Mouse (Mus musculus): ENCODE measurements around the gene Dock9. TPM values are rescaled to one million over a fixed set of nuclear protein-coding genes. Genes with fewer than 3 reads are reported as not detected.

The Dock9 gene
- polyA plus RNA-seq, 1 experiment from 2014 or later: 14.3 TPM

DNA sequence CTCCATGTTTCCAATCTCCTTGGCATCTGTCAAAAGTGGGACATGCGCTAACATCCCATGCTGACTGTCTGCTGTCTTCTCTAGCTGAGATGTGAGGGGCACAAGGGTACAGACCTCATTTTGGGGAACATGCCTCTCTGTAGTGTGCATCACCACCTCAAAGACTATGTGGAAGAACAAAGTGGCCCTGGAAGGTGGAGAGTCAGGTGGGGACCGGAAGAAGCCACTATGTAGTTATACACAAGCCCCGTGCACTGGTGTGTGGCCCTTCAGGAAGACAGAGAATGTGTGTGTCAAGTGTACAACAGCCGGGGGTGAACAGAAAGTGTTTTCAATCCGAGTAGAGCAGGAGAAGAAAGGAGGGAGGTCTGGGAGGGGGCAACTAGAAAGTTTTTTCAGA, 245.1 kb downstream of the Dock9 start:
- ATAC-seq (ENCODE audit: low FRiP score, low TSS enrichment): no peak
- Histone ChIP-seq H3K4me3 (ENCODE audit: low read length) (no peak overlapping the region), H3K27ac (ENCODE audit: low read depth, low read length) (no peak overlapping the region), H3K4me1 (ENCODE audit: control insufficient read depth, insufficient read depth, low read length) (no peaks in the 10 kb centered on the region), H3K27me3 (ENCODE audit: control insufficient read depth, insufficient read depth, low read length) (no peaks in the 10 kb centered on the region), H3K36me3 (ENCODE audit: control insufficient read depth, insufficient read depth, low read length) (peaks cover 15% of the 10 kb centered on the region; the same call in 1 of the 2 replicates), H3K9ac (ENCODE audit: low read depth, low read length) (no peak overlapping the region), H3K4me2 (replicated peaks; ENCODE audit: low read depth, low read length) (no peak overlapping the region), H3K9me3 (ENCODE audit: control insufficient read depth, low read length) (no peaks in the 10 kb centered on the region)
- WGBS: 82% methylated on average over 5 of the region's 5 CpGs

DNA sequence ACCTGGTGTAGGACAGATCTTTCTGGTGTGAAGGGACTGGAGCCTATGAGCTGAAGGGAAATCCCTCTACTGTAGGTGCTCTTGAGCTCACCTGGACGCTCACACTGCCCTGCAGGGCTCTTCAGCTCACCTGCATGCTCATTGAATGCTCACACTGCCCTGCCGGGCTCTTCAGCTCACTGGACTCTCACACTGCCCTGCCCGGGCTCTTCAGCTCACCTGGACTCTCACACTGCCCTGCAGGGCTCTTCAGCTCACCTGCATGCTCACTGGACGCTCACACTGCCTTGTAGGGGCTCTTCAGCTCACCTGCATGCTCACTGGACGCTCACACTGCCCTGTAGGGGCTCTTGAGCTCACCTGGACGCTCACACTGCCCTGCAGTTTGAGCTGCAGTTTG, 247.8 kb downstream of the Dock9 start:
- H3K27ac ChIP-seq (ENCODE audit: low read depth, low read length): no peak overlapping the region
- H3K9me3 ChIP-seq (ENCODE audit: control insufficient read depth, low read length): no peaks in the 10 kb centered on the region
- 82% methylated on average over 6 of the region's 6 CpGs for WGBS
- ATAC-seq (ENCODE audit: low FRiP score, low TSS enrichment): no peak
- H3K4me3 ChIP-seq (ENCODE audit: low read length): no peak overlapping the region
- no peaks in the 10 kb centered on the region for H3K27me3 ChIP-seq (ENCODE audit: control insufficient read depth, insufficient read depth, low read length)
- peaks cover 13% of the 10 kb centered on the region; the same call in 1 of the 2 replicates for H3K36me3 ChIP-seq (ENCODE audit: control insufficient read depth, insufficient read depth, low read length)
- no peak overlapping the region for H3K9ac ChIP-seq (ENCODE audit: low read depth, low read length)
- no peaks in the 10 kb centered on the region for H3K4me1 ChIP-seq (ENCODE audit: control insufficient read depth, insufficient read depth, low read length)
- no peak overlapping the region for H3K4me2 ChIP-seq (replicated peaks; ENCODE audit: low read depth, low read length)

GRCm38 (mm10) chr14:121547745-121548144, 249.9 kb downstream of the Dock9 start:
- Histone ChIP-seq H3K4me2 (replicated peaks; ENCODE audit: low read depth, low read length) (no peak overlapping the region), H3K27me3 (ENCODE audit: control insufficient read depth, insufficient read depth, low read length) (no peaks in the 10 kb centered on the region), H3K36me3 (ENCODE audit: control insufficient read depth, insufficient read depth, low read length) (peaks cover 10% of the 10 kb centered on the region; the same call in 1 of the 2 replicates), H3K9ac (ENCODE audit: low read depth, low read length) (no peak overlapping the region), H3K4me3 (ENCODE audit: low read length) (no peak overlapping the region), H3K4me1 (ENCODE audit: control insufficient read depth, insufficient read depth, low read length) (no peaks in the 10 kb centered on the region), H3K9me3 (ENCODE audit: control insufficient read depth, low read length) (no peaks in the 10 kb centered on the region), H3K27ac (ENCODE audit: low read depth, low read length) (no peak overlapping the region)
- no peak for ATAC-seq (ENCODE audit: low FRiP score, low TSS enrichment)
- WGBS: 57% methylated on average over 7 of the region's 7 CpGs

DNA sequence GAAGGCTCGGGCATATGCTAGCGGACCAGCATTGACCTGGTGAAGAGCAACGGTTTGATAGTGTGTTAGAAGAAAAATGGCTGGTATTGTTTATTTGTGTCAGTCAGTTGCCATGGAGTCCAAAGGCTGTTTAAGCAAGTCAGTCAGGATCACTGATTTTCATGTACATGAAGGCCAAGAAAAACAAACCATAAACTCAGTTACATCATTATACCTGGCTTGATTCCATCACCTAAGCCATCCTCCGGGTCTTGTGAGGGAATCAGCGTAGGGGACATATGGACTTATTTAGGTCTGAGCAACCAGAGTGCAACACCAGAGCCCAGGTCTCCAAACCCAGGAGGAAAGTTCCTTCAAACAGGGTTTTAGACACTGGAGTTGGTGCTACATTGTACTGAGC, 251.0 kb downstream of the Dock9 start:
- H3K4me2 ChIP-seq (replicated peaks; ENCODE audit: low read depth, low read length): no peak overlapping the region
- no peaks in the 10 kb centered on the region for H3K9me3 ChIP-seq (ENCODE audit: control insufficient read depth, low read length)
- no peak overlapping the region for H3K27ac ChIP-seq (ENCODE audit: low read depth, low read length)
- ATAC-seq (ENCODE audit: low FRiP score, low TSS enrichment): no peak
- H3K27me3 ChIP-seq (ENCODE audit: control insufficient read depth, insufficient read depth, low read length): no peaks in the 10 kb centered on the region
- no peaks in the 10 kb centered on the region for H3K4me1 ChIP-seq (ENCODE audit: control insufficient read depth, insufficient read depth, low read length)
- peaks cover 10% of the 10 kb centered on the region; the same call in 1 of the 2 replicates for H3K36me3 ChIP-seq (ENCODE audit: control insufficient read depth, insufficient read depth, low read length)
- H3K4me3 ChIP-seq (ENCODE audit: low read length): no peak overlapping the region
- WGBS: 79% methylated on average over 5 of the region's 5 CpGs
- no peak overlapping the region for H3K9ac ChIP-seq (ENCODE audit: low read depth, low read length)

DNA sequence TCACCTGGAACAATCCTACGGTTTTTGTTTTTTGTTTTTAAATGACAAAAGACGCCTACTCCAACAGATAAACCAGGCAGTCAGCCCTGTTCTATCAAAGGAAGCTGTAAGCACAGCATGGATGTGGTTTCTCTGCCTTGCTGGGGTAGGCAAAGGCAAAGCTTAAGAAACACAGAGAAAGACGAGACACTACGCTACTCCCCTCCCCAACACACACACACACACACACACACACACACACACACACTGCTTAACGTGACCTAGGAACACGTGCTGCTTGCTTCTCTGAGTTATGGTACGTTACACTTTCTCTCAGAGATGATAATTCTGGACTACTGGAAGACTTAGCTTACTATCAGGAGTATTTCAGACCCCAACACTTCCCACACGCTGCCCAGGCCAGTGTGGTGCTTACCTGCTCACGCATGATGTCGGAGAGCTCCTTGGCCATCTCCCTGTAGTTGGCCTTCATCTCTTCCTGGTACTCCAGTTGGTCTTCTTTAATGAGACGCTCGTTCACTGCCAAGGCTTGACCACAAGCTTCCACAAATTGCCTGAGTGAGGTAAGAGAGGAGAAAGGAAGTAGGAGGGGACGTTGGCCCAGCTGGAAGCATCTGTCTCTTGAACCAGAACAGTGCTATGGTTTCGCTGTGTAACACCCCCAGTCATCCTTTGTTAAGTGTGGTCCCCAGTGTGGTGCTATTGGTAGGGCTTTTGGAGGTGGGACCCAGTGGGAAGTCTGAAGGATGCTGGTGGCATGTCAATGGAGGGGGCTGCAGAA, 251.9 kb downstream of the Dock9 start:
- Histone ChIP-seq H3K9ac (ENCODE audit: low read depth, low read length) (no peak overlapping the region), H3K27ac (ENCODE audit: low read depth, low read length) (no peak overlapping the region), H3K4me2 (replicated peaks; ENCODE audit: low read depth, low read length) (no peak overlapping the region), H3K9me3 (ENCODE audit: control insufficient read depth, low read length) (no peaks in the 10 kb centered on the region), H3K4me3 (ENCODE audit: low read length) (no peak overlapping the region), H3K36me3 (ENCODE audit: control insufficient read depth, insufficient read depth, low read length) (peaks cover 10% of the 10 kb centered on the region; the same call in 1 of the 2 replicates), H3K4me1 (ENCODE audit: control insufficient read depth, insufficient read depth, low read length) (no peaks in the 10 kb centered on the region), H3K27me3 (ENCODE audit: control insufficient read depth, insufficient read depth, low read length) (no peaks in the 10 kb centered on the region)
- ATAC-seq (ENCODE audit: low FRiP score, low TSS enrichment): no peak
- WGBS: 87% methylated on average over 14 of the region's 14 CpGs

- H3K4me1 ChIP-seq (ENCODE audit: control insufficient read depth, insufficient read depth, low read length): no peaks in the 10 kb centered on the region
- H3K4me2 ChIP-seq (replicated peaks; ENCODE audit: low read depth, low read length): no peak overlapping the region
- WGBS: 81% methylated on average over 7 of the region's 7 CpGs
- H3K9me3 ChIP-seq (ENCODE audit: control insufficient read depth, low read length): no peaks in the 10 kb centered on the region
- H3K9ac ChIP-seq (ENCODE audit: low read depth, low read length): no peak overlapping the region
- no peaks in the 10 kb centered on the region for H3K27me3 ChIP-seq (ENCODE audit: control insufficient read depth, insufficient read depth, low read length)
- no peak for ATAC-seq (ENCODE audit: low FRiP score, low TSS enrichment)
- H3K4me3 ChIP-seq (ENCODE audit: low read length): no peak overlapping the region
- H3K36me3 ChIP-seq (ENCODE audit: control insufficient read depth, insufficient read depth, low read length): peaks cover 4% of the 10 kb centered on the region; the same call in 1 of the 2 replicates
- no peak overlapping the region for H3K27ac ChIP-seq (ENCODE audit: low read depth, low read length)
Measured at GRCm38 (mm10) chr14:121541262-121541661, 256.4 kb downstream of the Dock9 start.

DNA sequence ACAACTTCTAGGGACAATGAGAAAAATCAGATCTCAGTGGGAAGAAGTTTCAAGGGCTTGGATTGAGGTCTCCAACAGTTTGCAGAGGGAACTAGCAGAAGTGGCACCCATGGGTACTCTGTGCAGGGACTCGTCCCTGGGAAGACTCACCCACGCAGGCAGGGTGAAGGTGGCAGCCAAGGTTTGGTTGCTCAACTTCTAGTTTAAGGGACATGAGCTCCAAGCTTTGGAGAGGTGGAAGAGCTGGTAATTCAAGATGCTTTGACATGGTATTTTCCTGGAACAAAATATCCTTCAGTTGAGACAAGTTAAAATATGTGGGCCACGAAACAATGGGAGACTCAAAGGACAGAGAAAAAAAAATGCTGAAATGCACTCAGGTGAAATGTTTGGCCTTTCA, 263.1 kb downstream of the Dock9 start:
- Histone ChIP-seq H3K9ac (ENCODE audit: low read depth, low read length) (no peak overlapping the region), H3K27ac (ENCODE audit: low read depth, low read length) (no peak overlapping the region), H3K4me1 (ENCODE audit: control insufficient read depth, insufficient read depth, low read length) (no peaks in the 10 kb centered on the region), H3K27me3 (ENCODE audit: control insufficient read depth, insufficient read depth, low read length) (no peaks in the 10 kb centered on the region), H3K9me3 (ENCODE audit: control insufficient read depth, low read length) (no peaks in the 10 kb centered on the region), H3K36me3 (ENCODE audit: control insufficient read depth, insufficient read depth, low read length) (no peaks in the 10 kb centered on the region), H3K4me3 (ENCODE audit: low read length) (no peak overlapping the region), H3K4me2 (replicated peaks; ENCODE audit: low read depth, low read length) (no peak overlapping the region)
- no peak for ATAC-seq (ENCODE audit: low FRiP score, low TSS enrichment)
- 87% methylated on average over 3 of the region's 3 CpGs for WGBS

DNA sequence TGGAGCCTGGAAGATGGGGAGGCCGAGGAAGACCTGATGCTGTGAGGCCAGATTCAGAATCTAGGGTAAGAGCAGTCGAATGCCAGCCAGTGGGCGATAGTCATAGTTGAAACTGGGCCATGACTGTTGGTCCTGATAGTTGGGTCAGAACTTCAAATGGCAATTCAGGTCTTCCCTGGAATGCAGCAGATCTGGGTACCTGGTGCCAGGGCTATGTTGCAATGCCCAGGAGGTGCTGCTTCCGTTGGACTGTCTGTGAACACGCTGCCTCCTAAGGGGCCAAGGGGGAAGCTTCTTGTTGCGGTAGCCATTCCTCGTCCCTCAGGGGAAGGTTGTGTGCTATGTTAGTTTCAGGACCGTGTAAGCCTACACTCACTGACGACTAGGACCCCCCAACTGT, 266.8 kb downstream of the Dock9 start:
- H3K4me2 ChIP-seq (replicated peaks; ENCODE audit: low read depth, low read length): no peak overlapping the region
- no peaks in the 10 kb centered on the region for H3K9me3 ChIP-seq (ENCODE audit: control insufficient read depth, low read length)
- no peak overlapping the region for H3K9ac ChIP-seq (ENCODE audit: low read depth, low read length)
- H3K27ac ChIP-seq (ENCODE audit: low read depth, low read length): no peak overlapping the region
- H3K36me3 ChIP-seq (ENCODE audit: control insufficient read depth, insufficient read depth, low read length): no peaks in the 10 kb centered on the region
- ATAC-seq (ENCODE audit: low FRiP score, low TSS enrichment): no peak
- no peaks in the 10 kb centered on the region for H3K4me1 ChIP-seq (ENCODE audit: control insufficient read depth, insufficient read depth, low read length)
- H3K4me3 ChIP-seq (ENCODE audit: low read length): no peak overlapping the region
- no peaks in the 10 kb centered on the region for H3K27me3 ChIP-seq (ENCODE audit: control insufficient read depth, insufficient read depth, low read length)
- 86% methylated on average over 9 of the region's 9 CpGs for WGBS

DNA sequence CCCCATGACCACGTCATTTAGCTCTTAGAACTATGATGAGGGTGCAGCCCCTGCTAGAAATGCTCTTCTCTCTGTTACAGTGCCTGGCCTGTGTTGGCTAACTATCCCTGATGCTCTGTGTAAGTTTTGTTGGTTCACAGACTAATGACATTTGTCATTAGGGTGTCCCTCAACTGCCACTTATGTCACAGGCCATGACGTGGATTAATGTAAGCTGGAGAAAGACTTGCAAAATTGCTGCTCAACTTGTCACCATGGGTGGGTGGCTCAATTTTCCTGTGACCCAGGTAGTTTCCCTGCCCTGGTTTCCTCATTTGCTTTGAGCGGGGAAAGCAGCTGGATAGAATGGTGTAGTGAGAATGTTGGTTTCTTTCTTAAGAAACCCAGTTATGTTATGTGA, 269.8 kb downstream of the Dock9 start:
- Histone ChIP-seq H3K9ac (ENCODE audit: low read depth, low read length) (no peak overlapping the region), H3K36me3 (ENCODE audit: control insufficient read depth, insufficient read depth, low read length) (no peaks in the 10 kb centered on the region), H3K4me3 (ENCODE audit: low read length) (no peak overlapping the region), H3K27ac (ENCODE audit: low read depth, low read length) (no peak overlapping the region), H3K4me2 (replicated peaks; ENCODE audit: low read depth, low read length) (no peak overlapping the region), H3K9me3 (ENCODE audit: control insufficient read depth, low read length) (no peaks in the 10 kb centered on the region), H3K27me3 (ENCODE audit: control insufficient read depth, insufficient read depth, low read length) (no peaks in the 10 kb centered on the region), H3K4me1 (ENCODE audit: control insufficient read depth, insufficient read depth, low read length) (no peaks in the 10 kb centered on the region)
- no peak for ATAC-seq (ENCODE audit: low FRiP score, low TSS enrichment)
- 87% methylated on average over 3 of the region's 3 CpGs for WGBS
